Mouse (Mus musculus): ENCODE results near the gene Piezo1.

Piezo1 gene

DNA sequence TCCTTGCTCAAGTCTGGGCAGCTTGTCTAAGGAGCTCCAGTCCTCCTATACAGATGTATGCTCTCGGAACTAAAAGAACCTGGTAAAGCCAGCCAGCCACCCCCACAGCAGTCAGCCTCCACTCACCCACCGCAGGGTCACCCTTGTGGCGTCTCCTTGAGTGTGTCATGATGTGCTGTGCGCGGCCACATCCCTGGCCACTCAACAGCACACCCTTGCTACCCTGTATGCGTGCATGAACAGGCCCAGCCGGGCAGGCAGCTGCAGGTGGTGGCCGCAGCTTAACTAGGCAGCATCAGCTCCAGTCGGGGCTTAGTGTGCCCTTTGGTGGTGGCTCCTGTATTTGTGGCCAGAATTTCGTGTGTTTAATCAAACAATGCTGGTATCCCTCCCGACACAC is 94.0 kb downstream of the Piezo1 start:
- DNase-seq (ENCODE audit: low spot score) = no peak

DNA sequence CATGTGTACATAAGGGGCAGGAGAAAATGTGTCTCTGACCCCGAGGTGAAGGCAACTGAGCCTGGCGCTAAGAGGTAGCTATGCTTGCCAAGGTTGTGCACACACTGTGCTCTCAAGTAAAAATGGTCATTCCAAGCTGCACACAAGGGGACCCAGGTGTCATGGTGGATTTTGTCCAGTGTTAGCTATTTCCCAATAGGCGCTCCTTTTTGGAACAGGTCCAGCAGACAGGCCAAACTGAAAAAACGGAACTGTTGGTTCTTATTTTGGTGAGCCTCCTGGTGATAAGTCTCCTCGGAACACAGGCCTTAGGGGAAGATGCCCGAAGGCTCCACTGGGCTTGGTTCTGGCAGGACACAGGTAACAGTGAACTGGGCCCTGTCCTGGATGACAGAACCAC is 96.7 kb downstream of the Piezo1 start:
- no peak for DNase-seq (ENCODE audit: low spot score)

DNA sequence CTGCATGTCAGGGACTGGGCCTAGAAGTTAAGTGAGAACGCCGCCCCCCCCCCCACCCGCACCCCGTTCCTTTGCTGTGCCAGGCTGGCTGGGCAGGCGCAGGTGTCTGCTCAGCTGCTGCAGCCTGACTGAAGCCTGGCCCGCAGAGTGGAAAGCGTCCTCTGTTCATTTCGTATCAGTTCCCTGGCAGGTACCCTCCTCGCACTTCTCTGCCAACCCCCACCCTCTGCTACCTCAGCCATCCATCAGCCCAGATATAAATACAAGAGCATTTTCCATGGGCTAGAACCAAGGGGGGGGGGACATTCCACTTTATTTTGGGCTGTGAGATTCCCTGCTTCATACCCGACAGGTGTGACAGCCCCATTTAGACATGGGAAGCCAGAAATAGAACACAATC is 99.0 kb downstream of the Piezo1 start:
- no peak for DNase-seq (ENCODE audit: low spot score)

DNA sequence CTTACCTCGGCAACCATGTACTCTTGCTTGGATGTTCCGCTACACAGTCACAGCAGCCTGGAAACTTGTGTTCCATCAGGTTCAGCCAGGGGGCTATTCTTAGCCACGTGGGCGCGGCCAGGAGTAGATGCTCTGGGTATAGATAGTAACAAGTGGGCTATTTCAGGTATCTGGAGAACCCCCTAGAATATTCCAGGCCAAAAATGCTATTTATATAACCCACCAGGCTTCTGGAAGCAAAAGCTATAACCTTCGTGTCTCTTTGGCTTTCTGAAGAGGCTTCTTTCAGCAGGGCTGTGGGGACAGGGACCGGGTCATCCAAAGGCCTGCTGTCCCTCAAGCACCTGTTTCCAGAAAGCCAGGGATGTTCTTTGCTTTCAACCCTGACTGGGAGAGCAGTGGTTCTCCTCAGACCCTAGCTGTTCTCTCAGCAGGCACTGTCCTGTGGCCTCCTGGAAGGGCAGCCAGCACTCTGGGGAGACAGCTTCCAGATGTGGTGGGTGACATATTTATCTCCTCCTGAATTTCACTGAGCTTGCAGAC is 99.9 kb downstream of the Piezo1 start:
- DNase-seq (ENCODE audit: low spot score) = no peak

DNA sequence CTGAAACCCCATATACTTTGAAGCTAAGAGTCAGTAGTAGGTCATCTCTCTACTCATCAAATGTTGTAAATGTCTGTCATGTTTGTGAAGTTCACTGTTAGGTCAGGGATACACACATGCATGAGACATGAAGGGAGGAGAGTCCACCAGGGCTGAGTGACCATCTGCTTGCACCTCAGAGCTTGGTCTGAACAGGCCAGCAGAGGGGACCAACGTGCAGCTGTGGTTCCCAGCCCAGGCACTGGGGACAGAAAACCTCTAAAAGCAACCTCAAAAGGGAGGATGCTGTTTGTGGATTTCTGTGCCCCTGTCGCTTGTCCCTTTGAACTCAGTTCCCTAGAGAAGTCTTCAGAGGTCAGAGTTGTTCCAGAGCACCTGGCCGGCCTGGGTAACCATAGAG is 105.9 kb downstream of the Piezo1 start:
- DNase-seq (ENCODE audit: low spot score) = no peak

DNA sequence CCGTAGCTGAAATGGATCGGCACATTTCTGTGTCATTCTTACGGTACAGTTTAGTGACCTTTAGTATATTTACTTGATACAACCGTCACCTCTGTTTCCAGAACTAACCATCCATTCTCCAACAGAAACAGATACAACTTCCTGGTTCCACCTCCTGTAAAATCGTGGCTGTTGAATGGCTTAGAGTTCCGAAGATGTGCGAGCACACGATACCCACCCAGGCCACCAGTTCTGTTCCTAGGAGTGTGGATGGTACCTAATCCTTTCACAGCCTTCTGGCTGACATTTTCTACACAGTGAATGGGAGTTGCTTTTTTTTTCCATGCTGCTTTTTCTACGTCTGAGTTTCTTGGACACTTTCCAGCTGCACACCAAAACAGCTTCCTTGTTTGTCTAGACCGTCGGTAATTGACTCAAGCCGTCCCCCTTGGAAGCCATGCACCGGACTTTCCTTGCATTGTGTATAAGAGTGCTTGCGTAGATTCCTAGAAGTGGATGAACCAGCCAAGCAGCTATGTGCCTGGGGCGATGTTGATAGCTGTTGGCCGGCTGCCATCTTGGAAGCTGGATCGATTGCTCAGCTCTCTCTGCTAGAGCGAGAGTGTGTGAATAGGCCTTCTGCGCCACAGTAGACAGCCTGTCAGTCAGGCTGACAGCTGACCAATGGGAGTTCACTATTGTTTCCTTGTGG is 106.9 kb downstream of the Piezo1 start:
- DNase-seq (ENCODE audit: low spot score) = peak; percentile 77

DNA sequence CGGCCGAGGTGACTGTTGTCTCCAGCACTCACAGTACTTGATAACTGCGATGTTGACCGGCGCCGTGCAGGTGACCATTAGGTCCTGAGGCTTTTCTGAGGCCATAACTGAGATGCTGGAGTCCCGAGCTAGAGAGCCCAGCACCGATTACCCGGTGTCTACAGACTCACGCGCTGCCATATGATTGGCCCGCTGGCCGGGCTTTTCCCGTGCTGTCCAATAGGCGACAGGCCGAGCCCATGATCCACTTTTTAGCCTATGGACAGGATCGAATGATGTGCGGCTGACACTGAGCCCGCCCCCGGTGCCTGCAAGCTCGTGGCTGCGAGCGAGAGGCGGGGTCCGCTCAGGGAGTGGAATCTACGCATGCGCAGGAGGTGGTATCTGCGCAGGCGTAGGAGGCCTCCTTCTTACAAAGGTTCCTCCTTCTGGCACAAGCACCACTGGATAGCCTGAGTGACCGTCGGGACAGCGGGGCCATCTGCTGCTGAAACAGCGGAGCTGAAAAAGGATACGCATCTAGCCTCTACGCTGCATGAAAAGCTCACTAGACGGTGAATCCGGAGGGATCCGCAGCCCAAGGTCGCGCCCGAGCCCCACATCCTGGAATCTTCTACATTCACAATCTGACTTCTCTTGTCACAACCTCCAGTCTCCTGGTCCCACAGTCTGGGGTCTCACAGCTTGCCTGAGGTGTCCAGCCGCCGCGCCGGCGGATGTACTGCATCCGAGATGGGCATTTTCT is 107.7 kb downstream of the Piezo1 start, which contains the start of gene Mvd:
TSS of gene Mvd (minus strand) at position 161 of the 745 bp plus-strand sequence.
- DNase-seq (ENCODE audit: low spot score) = peak; percentile 97

DNA sequence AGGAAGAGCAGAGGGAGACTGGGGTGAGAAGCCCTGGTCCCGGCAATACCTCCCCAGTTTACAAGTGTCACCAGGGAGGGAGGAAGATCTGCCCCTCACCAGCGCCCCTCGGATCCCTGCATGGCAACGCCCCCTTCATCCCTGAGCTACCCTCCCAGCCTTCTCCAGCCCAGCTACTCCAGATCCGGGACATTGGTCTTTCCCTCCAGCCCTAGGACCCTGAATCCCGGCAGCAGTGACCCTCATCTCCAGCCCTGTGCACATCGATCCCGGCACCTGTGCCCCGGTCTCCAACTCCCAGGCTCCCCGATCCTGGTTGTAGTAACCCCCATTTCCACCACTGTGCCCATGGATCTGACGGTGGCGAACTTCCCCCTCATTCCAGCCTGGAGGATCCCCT is 108.3 kb downstream of the Piezo1 start:
- no peak for DNase-seq (ENCODE audit: low spot score)

DNA sequence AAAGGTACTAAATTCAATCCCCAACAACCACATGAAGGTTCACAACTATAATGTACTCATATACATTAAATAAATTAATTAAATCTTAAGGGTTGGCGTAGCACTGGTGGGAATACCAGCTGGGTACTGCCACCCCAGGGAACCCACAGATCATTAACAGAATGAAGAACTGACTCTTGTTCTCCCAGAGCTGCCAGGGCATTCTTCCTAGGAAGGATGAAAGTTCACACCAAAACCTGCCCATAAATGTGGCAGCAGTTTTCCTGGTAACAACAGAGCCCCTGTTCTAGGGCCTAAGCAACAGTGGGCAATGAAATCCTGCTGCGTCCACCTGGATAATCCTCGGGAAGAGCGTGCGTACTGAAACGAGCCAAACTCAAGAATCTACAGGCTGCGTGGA is 108.8 kb downstream of the Piezo1 start:
- DNase-seq (ENCODE audit: low spot score) = no peak

DNA sequence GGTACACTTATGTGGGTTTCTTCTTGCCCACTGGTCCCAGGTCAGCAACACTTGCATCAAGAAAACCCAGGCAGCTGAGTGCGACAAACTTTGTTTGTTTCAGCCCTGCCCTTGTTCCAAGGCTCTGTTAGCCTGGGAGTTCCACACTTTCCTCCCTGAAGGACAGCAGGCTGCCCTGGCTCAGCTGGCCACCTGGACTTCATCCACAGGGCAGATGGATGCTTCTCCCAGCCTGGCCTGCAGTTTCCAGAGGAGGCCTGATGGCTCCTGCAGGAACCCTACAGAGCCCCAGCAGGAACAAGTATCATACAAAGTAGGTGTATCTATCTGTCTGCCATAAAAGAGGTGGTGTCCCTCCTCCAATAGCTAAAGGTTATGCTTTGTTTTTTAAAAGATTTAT is 109.8 kb downstream of the Piezo1 start:
- no peak for DNase-seq (ENCODE audit: low spot score)

DNA sequence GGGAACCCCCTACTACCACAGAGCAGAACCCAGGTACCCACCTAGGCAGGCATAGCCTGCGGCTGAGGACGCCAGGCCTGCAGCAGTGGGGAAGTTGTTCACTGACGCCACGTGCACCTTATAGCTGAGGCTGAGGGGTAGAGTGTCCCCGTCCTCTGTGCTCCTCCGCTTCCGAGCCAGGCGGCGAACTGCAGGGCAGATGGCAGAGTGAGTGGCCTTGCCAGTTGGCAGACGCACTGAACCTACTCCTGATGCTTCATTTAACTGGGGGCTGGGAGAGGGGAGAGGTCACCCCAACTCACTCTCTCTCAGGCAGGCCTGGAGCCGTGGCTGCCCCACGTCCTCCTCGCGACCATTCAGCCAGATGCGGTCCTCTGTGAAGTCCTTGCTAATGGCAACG is 111.8 kb downstream of the Piezo1 start:
- DNase-seq (ENCODE audit: low spot score) = no peak

DNA sequence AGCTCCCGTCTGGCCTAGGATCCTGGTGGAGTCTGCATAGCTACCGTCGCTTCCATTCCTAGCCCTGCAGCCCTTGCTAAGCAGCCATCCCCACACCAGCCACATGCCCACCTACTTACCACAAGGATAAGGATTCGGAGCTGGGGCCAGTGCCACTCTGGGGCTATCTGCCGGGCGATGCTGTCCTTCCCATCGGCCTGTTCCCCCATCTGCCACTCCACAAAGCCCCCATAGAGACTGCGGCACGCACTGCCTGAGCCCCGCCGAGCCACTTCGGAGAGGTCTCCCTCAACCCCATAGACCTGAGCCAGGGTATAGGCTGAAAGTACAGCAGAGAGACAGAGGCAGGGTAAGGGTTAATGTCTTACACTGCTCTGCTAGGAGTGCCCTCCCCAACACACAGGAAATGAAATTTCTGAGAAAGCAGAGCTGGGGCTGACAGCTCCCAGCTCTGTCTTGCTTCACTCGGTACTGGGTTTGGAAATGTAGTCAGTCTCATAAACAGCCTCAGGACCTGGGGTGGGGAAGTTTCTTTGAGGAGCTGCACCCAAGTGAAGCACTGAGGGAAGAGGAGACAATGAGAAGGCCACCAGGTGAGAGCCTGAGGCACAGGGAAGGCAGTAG is 113.3 kb downstream of the Piezo1 start:
- no peak for DNase-seq (ENCODE audit: low spot score)

DNA sequence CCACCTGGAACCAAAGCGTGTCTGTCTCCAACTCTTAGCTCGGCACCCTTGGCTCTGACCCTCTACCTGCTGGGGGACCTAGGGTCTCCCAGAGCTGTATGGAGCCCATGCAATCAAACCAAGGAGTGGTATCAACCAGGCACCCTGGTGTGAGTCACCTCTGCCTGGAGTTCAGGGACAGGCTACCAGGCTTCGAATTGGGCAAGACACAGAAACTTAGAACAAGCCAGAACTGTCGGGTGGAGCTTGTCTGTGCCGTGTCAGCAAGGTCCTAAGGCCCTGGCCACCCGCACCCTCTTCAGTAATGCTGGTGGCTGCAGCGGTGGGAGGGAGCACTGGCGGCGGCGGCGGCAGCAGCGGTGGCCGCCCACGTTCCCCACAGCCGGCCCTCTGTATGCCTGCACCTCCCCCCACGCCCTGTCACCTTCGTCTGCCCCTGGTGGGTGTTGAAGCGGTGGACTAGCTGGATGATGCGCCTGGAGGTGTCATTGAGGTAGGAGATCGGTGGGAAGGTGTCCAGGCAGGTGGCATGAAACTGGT is 114.5 kb downstream of the Piezo1 start:
- DNase-seq (ENCODE audit: low spot score) = no peak

DNA sequence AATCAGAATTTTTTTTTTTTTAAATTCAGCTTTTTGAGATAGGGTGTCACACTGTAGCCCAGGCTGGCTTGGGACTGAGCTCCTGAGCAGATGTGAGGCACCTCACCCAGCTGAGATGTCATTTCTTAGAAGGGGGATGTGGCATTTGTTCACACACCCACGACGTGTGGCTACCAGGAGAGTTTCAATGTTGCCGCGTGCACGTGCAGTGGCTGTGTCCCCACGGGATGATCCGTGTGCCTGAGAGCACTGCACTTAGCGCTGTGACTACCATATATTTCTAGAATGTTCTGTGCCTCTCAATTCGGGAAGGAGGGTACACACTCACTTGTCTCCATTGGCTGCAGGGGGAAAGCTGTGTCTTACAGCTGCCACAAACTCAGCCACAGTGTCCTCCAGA is 115.0 kb downstream of the Piezo1 start:
- no peak for DNase-seq (ENCODE audit: low spot score)

DNA sequence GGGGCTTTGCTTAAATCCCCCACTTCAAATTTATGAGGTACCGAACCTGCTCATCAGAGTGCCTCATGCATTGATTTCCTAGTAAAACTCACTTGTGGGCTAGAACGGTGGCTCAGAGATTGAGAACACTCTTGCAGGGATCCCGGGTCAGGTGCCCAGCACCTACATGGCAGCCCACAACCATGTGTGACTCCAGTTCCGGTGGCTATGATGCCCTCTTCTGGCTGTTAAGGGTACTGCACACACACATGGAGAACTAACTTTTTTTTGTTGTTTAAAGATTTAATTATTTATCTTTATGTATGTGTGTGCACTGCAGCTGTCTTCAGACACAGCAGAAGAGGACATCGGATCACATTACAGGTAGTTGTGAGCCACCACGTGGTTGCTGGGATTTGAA is 115.8 kb downstream of the Piezo1 start:
- no peak for DNase-seq (ENCODE audit: low spot score)

DNA sequence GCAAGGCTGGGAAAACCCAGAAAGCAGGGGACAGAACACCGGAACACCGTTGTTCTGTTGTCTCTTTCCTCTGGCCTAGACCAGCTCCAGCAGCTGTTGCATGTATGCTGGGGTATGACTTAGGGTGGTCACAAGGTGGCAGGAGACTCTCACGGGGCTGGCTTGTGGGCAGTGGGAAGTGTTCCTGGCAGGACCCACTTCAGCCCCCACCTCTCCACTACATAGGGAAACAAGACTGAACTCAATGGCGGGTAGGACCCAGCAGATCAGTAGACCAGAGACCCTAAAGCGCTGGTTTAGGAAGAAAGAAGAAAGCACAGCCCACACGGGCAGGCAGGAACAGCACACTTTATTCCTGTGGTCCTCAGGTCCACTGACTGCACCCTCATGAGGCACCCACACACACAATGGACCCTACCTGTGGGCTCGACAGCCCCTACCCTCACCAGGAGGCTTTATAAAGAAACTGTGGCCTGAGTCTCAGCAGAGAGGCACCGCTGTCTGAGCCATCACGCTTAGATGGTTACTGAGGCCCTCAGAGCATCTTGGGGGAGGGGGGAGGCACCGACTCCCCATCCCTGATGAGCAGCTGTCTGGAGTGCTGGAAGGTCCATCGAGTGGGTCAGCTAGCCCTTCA is 117.7 kb downstream of the Piezo1 start:
- no peak for DNase-seq (ENCODE audit: low spot score)

DNA sequence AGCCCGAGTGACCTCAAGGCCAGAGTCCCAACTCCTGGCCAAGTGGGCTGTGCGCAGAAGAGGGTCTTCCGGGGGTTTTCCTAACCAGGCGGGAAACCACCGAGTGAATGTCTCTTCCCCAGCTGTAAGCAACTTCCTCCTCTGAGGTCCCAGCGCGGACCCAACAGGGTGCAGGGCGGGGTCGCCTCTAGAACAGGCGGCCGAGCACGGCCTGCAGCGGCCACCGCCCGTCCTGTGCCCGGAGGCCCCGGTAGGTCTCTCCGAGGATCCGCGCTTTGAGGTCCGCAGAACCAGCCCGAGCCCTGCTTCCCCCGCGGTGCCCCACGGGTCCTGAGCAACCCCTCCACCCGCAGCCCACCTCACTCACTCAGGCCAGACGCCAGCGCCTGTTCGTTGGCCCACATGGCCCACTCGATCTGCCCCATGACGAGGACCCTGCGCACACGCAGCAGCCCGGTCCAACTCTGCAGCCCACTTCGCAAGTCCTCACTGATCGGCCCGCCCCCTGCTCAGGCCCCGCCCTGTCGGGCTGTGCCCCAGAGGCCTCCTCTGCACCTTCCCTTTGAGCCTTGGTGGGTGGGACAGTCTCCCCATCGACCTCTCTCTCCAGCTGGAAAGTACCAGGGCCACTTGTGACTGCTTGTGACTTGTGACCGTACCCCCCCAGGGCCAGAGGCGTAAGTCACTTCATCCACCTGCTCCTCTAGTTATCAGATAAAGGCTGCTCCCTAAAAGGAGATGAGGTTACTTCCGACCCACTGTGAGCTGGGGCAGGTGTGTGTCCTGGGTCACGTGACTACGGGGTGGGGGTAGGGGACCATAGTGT is 118.5 kb downstream of the Piezo1 start, which contains the start of gene Cyba:
TSS of gene Cyba (minus strand) at position 488 of the 826 bp plus-strand sequence.
- DNase-seq (ENCODE audit: low spot score) = peak; percentile 24
